Mouse (Mus musculus) stomach, embryonic 15.5 days (tissue): Measurements from ENCODE around the gene Gabrr2. TPM values are rescaled to one million over a fixed set of nuclear protein-coding genes. Genes with fewer than 3 reads are reported as not detected.
"Not testable (repeated sequence)": the region's sequence is repeated elsewhere in the genome, so short reads cannot be mapped to it uniquely, and the experiment has no call there.

Source experiments
- ATAC-seq: fragments of 200-750 bp; cut with Nextera tagmentation; 2 replicates; pipeline ENCODE4 v1.8.0; 2017; ENCODE audit warnings: low read depth, moderate number of reproducible peaks, moderate TSS enrichment; ENCODE audit not compliant: insufficient read depth, low FRiP score
- H3K27ac ChIP-seq: fragments of 300-500 bp; sonication (generic); 2 replicates; pipeline ENCODE4 v1.5.1; 2015; ENCODE audit warnings: mild to moderate bottlenecking, inconsistent platforms
- H3K27me3 ChIP-seq: fragments of 300-500 bp; sonication (generic); replicated peaks from 2 replicates; pipeline ENCODE4 v1.6.1; 2015; ENCODE audit warnings: inconsistent platforms
- H3K36me3 ChIP-seq: fragments of 300-500 bp; sonication (generic); 2 replicates; pipeline ENCODE4 v1.6.1; 2015; ENCODE audit warnings: inconsistent platforms
- H3K4me1 ChIP-seq: fragments of 300-500 bp; sonication (generic); 2 replicates; pipeline ENCODE4 v1.6.1; 2015; ENCODE audit warnings: inconsistent platforms
- H3K4me2 ChIP-seq: fragments of 300-500 bp; sonication (generic); 2 replicates; pipeline ENCODE4 v1.6.1; 2015; ENCODE audit warnings: mild to moderate bottlenecking, inconsistent platforms
- H3K4me3 ChIP-seq: fragments of 300-500 bp; sonication (generic); replicated peaks from 2 replicates; pipeline ENCODE4 v1.5.1; 2015; ENCODE audit warnings: inconsistent platforms
- H3K9ac ChIP-seq: fragments of 300-500 bp; sonication (generic); 2 replicates; pipeline ENCODE4 v1.6.1; 2015; ENCODE audit warnings: inconsistent platforms
- H3K9me3 ChIP-seq: fragments of 300-500 bp; sonication (generic); 2 replicates; pipeline ENCODE4 v1.6.1; 2016; ENCODE audit warnings: inconsistent platforms
- WGBS: fragments of 180-500 bp; shearing (Covaris S2); methylation state at CpG from one replicate; pipeline ENCODE4 v1.1.7; 2015; 5-methylcytosine and 5-hydroxymethylcytosine counted together
- polyA plus RNA-seq: library from polyadenylated mRNA; unstranded; fragments of >200 nt; fragmentation: Nextera tagmentation; extraction: Ambion mirVana; gene quantifications from 2 replicates; pipeline ENCODE4 v1.2.1, GENCODE M21; 2015

Gabrr2 gene
- polyA plus RNA-seq, 1 experiment from 2014 or later, result 0.39 TPM

DNA sequence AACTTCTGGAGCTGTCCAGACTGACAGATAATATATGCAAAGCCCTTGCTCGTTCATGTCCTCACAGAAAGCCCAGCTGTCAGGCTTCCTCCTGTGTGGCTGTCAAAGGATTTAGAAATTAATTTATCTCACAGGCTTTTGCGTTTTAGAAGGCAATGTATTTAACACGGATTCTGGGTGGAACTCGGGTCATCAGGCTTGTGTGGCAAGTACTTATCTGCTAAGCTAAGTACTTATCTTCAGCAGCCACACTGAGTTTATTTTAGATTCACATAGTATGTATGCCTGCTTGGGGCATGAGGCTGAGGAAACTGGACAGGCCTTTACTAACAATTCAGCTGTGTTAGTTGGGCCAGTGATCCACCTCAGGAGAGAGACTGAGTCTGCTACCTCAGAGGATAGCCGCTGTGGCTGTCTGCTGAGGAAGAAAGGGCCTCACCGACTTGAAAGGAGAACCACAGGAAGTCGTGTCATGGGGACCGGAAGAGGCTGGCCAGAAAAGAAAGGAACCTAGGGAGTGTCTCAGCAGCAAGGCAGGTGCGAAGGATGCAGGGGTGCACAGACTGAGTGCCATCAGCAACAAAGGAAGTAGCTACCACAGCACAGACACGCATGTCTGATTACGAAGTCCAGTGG, 9.8 kb downstream of the Gabrr2 start:
- Histone ChIP-seq H3K4me2 (no peak overlapping the region), H3K27me3 (no peaks in the 10 kb centered on the region), H3K4me3 (no peak overlapping the region), H3K36me3 (no peaks in the 10 kb centered on the region), H3K9ac (no peak overlapping the region), H3K9me3 (no peaks in the 10 kb centered on the region), H3K4me1 (no peaks in the 10 kb centered on the region), H3K27ac (no peak overlapping the region)
- ATAC-seq, result no peak
- whole genome bisulfite sequencing, result 48% methylated on average over 11 of the region's 11 CpGs

DNA sequence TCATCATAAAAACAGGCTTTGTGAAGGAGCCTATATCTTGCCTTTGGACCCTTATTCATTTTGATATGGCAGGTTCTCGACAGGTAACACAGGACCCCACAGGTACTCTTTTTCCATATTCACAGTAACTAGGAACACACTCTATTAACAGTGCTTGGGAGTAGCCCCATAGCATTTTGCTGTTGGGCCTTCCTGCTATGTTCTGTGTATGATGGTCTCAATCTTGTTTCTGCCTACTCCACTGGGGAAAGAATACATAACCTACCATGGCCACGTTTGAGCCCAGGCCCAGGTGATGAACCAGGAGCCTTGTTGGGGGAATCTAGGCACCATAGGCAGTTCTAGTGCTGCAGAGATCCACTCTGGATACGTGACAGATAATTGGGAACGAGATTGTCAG, 11.6 kb downstream of the Gabrr2 start:
- 78% methylated on average over 4 of the region's 4 CpGs for WGBS
- Histone ChIP-seq H3K4me3 (no peak overlapping the region), H3K4me1 (no peaks in the 10 kb centered on the region), H3K27ac (no peak overlapping the region), H3K9me3 (no peaks in the 10 kb centered on the region), H3K4me2 (no peak overlapping the region), H3K27me3 (no peaks in the 10 kb centered on the region), H3K36me3 (no peaks in the 10 kb centered on the region), H3K9ac (no peak overlapping the region)
- ATAC-seq, result no peak

DNA sequence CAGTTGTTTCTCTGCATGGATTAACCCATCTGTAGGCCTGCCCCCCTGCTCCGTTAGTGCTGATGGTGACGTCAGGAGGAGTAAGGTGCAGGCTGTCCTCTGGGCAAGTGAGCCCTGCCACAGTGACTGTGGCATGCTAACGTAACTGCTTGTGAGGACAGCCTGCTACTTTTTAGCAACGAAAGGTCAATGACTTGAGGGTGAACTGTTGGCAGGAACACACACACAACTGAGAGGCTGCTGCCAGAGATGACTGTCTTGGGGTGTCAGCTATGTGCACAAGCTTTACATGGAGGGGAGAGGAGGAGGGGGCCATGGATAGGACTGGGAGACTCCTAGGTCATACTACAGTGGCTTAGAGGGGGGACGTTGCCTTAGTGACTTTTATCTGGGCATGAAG, 12.1 kb downstream of the Gabrr2 start:
- Histone ChIP-seq H3K9me3 (no peaks in the 10 kb centered on the region), H3K27me3 (no peaks in the 10 kb centered on the region), H3K27ac (no peak overlapping the region), H3K4me1 (no peaks in the 10 kb centered on the region), H3K36me3 (no peaks in the 10 kb centered on the region), H3K4me2 (no peak overlapping the region), H3K4me3 (no peak overlapping the region), H3K9ac (no peak overlapping the region)
- no peak for ATAC-seq
- 76% methylated on average over 5 of the region's 5 CpGs for WGBS

DNA sequence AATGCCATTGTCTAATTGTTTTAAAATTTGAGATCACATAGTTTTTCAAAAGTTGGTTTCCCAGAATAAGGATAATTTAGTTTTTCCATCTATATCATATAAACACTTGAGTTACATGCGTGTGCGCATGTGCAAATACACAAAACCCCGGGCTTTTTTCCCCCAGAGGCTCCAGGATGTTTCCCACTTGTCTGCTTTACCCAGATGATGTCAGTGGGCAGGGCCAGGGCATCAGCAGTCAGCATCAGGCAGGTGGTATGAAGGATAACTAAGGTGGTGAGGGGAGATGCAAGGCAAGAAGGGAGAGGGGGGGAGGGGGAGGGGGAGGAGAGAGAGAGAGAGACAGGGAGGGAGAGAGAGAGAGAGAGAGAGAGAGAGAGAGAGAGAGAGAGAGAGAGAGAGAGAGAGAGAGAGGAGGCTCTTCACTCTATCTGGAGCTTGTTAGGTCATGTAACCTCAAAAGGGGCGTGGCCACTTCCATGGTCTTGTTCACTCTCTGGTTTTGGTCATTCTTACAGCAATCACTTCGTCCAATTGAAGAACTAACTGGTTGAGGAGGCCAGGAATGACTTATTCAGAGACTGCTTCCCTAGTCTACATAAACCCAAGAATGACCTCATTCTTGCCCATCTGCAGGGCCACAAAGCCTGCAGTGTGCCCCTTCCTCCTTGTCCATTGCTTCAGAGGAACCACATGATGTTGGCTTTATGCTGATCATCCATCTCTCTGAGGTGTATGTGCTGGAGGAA, 13.2 kb downstream of the Gabrr2 start:
- ATAC-seq, result no peak
- Histone ChIP-seq H3K36me3 (no peaks in the 10 kb centered on the region), H3K9me3 (no peaks in the 10 kb centered on the region), H3K27ac (no peak overlapping the region), H3K4me3 (no peak overlapping the region), H3K4me2 (no peak overlapping the region), H3K9ac (no peak overlapping the region), H3K4me1 (no peaks in the 10 kb centered on the region), H3K27me3 (no peaks in the 10 kb centered on the region)
- 78% methylated on average over 5 of the region's 5 CpGs for WGBS

DNA sequence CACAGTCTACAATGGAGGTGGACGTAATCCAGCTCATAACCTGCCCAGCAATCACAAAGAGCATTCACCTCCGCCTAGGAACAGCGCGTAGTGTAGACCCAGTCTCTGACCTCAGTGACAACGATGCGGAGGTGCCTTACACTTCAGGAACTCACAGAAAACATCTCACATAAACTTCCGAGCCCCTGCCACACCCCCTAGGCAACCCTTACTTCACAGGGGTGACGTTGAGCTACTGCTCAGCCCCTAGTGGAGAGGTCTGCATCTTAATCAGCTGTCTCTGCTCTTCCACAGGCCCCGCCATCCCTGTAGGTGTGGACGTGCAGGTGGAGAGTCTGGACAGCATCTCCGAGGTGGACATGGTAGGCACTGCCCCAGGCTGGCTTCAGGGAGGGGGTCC, 14.4 kb downstream of the Gabrr2 start:
- H3K9me3 ChIP-seq, result no peaks in the 10 kb centered on the region
- H3K36me3 ChIP-seq, result no peaks in the 10 kb centered on the region
- no peaks in the 10 kb centered on the region for H3K27me3 ChIP-seq
- no peak overlapping the region for H3K4me3 ChIP-seq
- H3K27ac ChIP-seq, result no peak overlapping the region
- 74% methylated on average over 11 of the region's 11 CpGs for WGBS
- no peaks in the 10 kb centered on the region for H3K4me1 ChIP-seq
- no peak for ATAC-seq
- no peak overlapping the region for H3K4me2 ChIP-seq
- H3K9ac ChIP-seq, result no peak overlapping the region

DNA sequence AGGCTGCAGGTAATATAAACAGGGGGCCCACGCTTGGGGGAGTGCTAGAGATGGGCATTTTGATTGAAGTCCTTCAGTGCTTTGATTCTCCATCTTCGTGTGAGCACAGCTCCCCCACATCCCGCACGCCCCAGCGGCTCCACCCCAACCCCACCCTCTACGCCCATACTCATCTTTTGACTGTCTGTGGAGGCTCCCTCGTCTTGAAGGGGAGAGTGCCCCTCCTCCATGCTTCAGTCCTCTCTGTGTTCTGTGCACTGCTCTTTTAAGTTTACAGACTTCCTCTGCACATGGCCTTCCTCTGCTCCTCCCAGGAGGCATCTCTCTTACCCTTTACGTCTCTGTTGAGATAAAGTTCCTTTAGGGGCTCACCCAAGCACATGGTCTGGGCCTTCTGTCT, 14.9 kb downstream of the Gabrr2 start:
- no peaks in the 10 kb centered on the region for H3K27me3 ChIP-seq
- H3K4me3 ChIP-seq, result no peak overlapping the region
- H3K27ac ChIP-seq, result no peak overlapping the region
- no peak overlapping the region for H3K4me2 ChIP-seq
- H3K36me3 ChIP-seq, result no peaks in the 10 kb centered on the region
- no peak for ATAC-seq
- H3K9me3 ChIP-seq, result no peaks in the 10 kb centered on the region
- no peak overlapping the region for H3K9ac ChIP-seq
- no peaks in the 10 kb centered on the region for H3K4me1 ChIP-seq
- 55% methylated on average over 8 of the region's 8 CpGs for WGBS

DNA sequence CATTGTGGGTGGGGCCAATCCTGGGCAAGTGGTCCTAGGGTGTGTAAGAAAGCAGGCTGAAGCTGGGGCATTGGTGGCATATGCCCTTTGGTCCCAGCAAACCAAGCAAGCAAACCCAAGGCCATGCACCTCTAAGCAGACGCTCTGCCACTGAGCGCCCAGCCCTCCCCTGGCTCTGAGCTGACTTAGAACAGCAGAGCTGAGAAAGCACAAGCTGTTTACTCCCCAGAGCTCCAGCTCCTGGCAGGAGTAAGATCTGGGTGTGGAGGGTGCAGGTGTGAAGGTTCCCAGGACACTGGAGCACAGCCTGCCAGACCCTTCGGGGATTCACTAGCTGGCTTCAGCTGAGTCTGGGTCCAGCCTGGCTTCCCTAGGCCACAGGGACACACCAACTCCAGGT, 15.7 kb downstream of the Gabrr2 start:
- Histone ChIP-seq H3K4me2 (no peak overlapping the region), H3K4me1 (no peaks in the 10 kb centered on the region), H3K27me3 (no peaks in the 10 kb centered on the region), H3K4me3 (no peak overlapping the region), H3K9me3 (no peaks in the 10 kb centered on the region), H3K9ac (no peak overlapping the region), H3K27ac (no peak overlapping the region), H3K36me3 (no peaks in the 10 kb centered on the region)
- 78% methylated on average over 3 of the region's 3 CpGs for WGBS
- ATAC-seq, result peak; percentile 80; the same call in 1 of the 2 replicates

DNA sequence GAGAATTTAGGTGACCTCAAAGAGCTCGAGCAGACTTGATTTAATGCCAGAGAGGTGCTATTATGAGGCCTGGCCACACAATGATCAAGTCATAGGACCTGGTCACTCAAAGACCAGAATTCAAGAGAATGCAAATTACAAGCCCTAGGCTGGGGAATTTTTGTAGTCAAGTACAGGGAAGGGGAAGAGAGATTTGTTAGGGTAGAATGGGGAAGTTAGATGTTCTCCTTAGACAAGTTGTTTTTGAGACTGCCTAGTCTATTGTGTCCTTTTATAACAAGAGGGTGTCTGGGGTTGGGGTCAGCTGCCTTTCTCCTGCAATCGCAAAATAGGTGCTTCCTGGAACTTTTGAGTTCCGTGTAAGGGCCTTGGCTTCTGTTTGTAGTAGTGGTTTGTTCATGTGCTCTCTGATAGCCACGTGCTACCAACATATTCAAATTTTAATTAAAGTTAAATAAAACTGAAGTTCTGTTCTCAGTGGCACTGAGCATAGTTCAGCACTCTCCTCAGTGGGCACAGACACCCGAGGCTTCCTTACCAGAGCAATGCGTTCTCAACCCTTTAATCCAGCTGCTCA, 36.4 kb downstream of the Gabrr2 start:
- ATAC-seq, result no peak
- H3K9me3 ChIP-seq, result no peaks in the 10 kb centered on the region
- H3K27me3 ChIP-seq, result no peaks in the 10 kb centered on the region
- no peak overlapping the region for H3K9ac ChIP-seq
- H3K4me2 ChIP-seq, result no peak overlapping the region
- no peaks in the 10 kb centered on the region for H3K36me3 ChIP-seq
- H3K4me1 ChIP-seq, result no peaks in the 10 kb centered on the region
- H3K4me3 ChIP-seq, result no peak overlapping the region
- no peak overlapping the region for H3K27ac ChIP-seq
- WGBS, result 69% methylated on average over 6 of the region's 6 CpGs

DNA sequence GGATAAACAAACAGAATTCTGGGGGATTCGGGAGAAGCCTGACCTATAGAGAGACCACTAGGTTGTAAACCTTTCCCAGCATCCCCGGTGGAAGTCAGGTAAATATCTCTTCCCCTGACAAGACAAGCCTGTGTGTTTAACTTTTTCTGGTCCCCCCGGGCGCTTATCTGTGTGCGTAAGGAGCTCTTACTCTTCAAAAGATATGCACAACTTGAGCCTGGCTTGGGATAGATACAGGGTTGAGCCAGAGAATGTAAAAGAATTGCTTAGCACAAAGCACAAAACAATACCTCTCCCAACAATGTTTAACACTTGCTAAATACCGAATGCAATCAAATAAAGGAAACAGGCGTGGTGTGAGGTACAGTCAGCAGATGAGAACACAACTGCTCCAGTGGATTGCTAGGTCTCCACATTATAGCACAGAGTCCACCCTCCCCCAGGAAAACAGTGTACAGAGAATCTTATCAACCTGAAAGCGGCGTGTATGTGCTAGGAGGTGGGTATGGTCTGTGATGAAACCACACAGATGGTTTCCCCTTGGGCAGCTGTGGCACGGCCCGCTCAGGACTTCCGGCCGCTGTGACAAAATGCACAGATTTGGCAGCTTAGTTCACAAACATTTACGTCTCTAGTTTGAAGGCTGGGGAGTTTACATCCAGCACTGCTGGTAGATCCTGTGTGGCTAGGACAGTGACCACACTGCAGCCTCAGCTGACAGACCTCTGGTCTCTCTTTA, 47.1 kb downstream of the Gabrr2 start:
- no peaks in the 10 kb centered on the region for H3K9me3 ChIP-seq
- H3K27ac ChIP-seq, result no peak overlapping the region
- H3K36me3 ChIP-seq, result no peaks in the 10 kb centered on the region
- H3K4me1 ChIP-seq, result no peaks in the 10 kb centered on the region
- no peak overlapping the region for H3K9ac ChIP-seq
- 58% methylated on average over 14 of the region's 14 CpGs for WGBS
- ATAC-seq, result no peak
- H3K4me3 ChIP-seq, result no peak overlapping the region
- H3K4me2 ChIP-seq, result no peak overlapping the region
- no peaks in the 10 kb centered on the region for H3K27me3 ChIP-seq

DNA sequence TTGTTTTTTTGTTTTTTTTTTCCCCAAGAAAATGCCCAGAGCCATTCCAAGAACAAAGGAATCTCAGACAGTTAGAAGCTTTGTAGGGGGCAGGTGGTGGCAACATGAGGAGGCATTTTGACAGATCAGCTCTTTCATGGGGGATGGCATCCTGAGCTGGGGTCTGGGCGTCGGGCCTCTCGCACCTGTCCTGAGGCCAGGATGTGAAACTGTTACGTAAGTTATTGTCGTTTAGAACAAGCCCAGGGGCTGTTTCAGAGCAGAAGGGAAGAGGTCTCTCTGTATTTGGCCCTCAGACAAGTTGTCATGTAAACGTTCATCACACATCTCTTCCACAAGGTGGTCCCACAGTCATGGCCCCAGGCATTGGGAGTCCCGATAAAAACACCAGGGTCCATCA, 48.0 kb downstream of the Gabrr2 start:
- Histone ChIP-seq H3K4me2 (no peak overlapping the region), H3K27me3 (no peaks in the 10 kb centered on the region), H3K9ac (no peak overlapping the region), H3K4me3 (no peak overlapping the region), H3K9me3 (no peaks in the 10 kb centered on the region), H3K36me3 (no peaks in the 10 kb centered on the region), H3K27ac (no peak overlapping the region), H3K4me1 (no peaks in the 10 kb centered on the region)
- WGBS, result 79% methylated on average over 7 of the region's 7 CpGs
- no peak for ATAC-seq

DNA sequence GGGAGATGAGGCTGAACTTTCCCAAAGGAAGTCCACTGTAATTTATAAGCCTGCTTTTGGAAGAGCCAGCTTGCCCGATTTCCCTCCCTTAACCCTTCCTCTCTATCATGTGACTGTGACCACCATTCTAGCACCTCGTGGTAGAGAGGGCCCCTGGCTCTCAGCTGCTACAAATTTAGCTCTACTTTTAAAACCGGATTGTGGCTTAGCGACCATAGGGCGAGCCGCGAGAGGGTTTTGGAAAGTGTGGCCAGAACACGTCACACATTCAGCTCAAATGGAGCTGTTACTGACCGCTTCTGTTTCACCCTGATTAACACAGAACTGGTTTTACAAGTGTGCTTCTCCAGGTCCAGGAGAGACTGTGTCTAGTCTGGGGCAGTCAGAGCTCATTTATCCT, 48.6 kb downstream of the Gabrr2 start:
- ATAC-seq, result no peak
- Histone ChIP-seq H3K36me3 (no peaks in the 10 kb centered on the region), H3K4me2 (no peak overlapping the region), H3K27ac (no peak overlapping the region), H3K9ac (no peak overlapping the region), H3K9me3 (no peaks in the 10 kb centered on the region), H3K4me3 (no peak overlapping the region), H3K27me3 (no peaks in the 10 kb centered on the region), H3K4me1 (no peaks in the 10 kb centered on the region)
- WGBS, result 81% methylated on average over 9 of the region's 9 CpGs

DNA sequence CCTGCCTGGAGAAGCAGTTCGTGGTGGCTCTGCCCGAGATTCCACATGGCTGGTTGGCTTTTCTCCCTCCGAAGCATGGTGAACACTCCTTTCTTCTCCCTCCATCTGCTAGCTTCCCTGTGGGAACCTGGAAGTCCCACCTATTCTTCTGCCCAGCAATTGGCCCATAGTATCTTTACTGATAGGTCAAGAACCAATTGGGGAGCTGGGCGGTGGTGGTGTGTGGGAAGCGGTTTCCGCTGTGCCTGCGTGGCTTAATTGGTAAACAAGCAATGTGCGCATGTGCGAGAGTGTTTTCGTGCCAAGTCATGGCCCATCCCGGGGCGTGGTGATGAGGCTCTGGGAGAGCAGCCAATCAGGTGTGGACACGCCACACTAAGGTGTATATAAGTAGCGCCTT, 50.1 kb downstream of the Gabrr2 start:
- H3K27ac ChIP-seq, H3K27me3 ChIP-seq, H3K4me1 ChIP-seq, H3K36me3 ChIP-seq, H3K4me3 ChIP-seq, H3K4me2 ChIP-seq, H3K9me3 ChIP-seq, ATAC-seq, H3K9ac ChIP-seq: not testable (repeated sequence)
- 89% methylated on average over 14 of the region's 14 CpGs for WGBS
